Mouse (Mus musculus): ENCODE data around the gene Hist1h2bj. TPM values are rescaled to one million over a fixed set of nuclear protein-coding genes. Genes with fewer than 3 reads are reported as not detected.
"Not testable (repeated sequence)": the region's sequence is repeated elsewhere in the genome, so short reads cannot be mapped to it uniquely, and the experiment has no call there.

Hist1h2bj gene
- polyA plus RNA-seq, 1 experiment from 2014 or later: 3.4 TPM

DNA sequence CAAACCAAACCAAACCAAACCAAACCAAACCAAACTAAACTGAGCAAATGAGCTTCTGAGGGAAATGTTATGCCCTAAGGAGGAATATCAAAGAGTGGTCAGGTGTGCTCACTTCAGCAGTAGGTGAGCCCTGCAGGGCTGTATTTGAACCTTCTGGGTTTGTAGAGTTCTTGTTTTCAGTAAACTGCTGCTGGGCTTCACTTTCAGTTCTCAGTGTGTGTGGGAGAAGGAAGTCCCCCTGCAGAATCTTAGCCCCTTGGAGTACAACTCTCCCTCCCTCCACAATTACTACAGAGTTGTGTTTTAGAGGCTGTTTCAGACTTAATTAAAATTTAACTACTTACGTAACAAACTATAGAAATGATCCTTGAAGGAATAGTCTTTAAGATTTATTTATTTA, 10.7 kb downstream of the Hist1h2bj start:
- Histone ChIP-seq H3K9ac (no peak overlapping the region), H3K27ac (ENCODE audit: poor library complexity, severe bottlenecking) (no peak overlapping the region), H3K27me3 (replicated peaks) (no peaks in the 10 kb centered on the region), H3K4me1 (replicated peaks) (0 out of 2 replicates have a peak, but pooled peaks cover 3% of the 10 kb centered on the region), H3K4me2 (no peak overlapping the region), H3K9me3 (replicated peaks) (no peaks in the 10 kb centered on the region), H3K4me3 (no peak overlapping the region), H3K36me3 (no peaks in the 10 kb centered on the region)
- no peak for ATAC-seq (ENCODE audit: insufficient number of reproducible peaks, low FRiP score)
- WGBS: 89% methylated on average over 1 of the region's 1 CpGs

DNA sequence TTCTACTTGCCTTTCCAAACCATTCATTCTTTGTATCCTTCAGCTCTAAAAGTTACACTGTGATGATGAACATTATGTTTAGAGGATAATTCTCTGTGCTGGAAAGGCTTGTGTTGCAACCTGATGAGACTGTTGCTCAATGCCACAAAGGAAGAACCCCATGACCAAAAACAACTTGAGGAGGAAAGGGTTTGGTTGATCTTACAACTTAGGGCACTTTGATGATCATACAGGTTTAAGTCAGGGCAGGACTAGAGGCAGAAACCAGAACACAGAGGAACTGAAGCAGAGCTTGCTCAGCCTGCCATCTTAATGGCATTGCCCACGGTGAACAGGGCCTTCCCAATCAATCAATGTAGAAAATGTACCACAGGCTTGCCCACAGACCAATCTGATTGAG, 18.4 kb downstream of the Hist1h2bj start:
- ATAC-seq (ENCODE audit: insufficient number of reproducible peaks, low FRiP score): no peak
- Histone ChIP-seq H3K9me3 (replicated peaks) (no peaks in the 10 kb centered on the region; the same call in 1 of the 2 replicates), H3K36me3 (no peaks in the 10 kb centered on the region), H3K4me2 (no peak overlapping the region), H3K27me3 (replicated peaks) (no peaks in the 10 kb centered on the region), H3K9ac (no peak overlapping the region), H3K27ac (ENCODE audit: poor library complexity, severe bottlenecking) (no peak overlapping the region), H3K4me1 (replicated peaks) (no peaks in the 10 kb centered on the region), H3K4me3 (no peak overlapping the region)
- WGBS: 64% methylated on average over 1 of the region's 1 CpGs

DNA sequence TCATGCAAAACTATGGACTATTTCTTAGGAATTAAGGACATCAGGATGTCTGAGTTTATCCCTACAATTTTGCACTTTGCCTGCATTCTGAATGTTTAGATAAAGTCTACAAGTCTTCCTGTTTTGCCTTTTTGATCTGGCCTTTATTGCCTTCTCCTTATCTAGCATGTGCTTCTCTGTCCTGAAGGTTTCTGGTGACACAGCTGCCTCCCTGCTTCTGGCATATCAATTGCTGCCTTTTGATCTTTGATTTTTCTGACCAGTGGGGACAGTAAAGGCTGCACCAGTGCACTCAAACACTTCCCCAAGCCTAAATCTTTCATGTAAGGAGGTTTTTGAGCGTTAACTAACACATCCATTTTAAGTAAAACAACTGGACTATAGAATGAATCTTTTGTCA, 20.5 kb downstream of the Hist1h2bj start:
- Histone ChIP-seq H3K27me3 (replicated peaks) (no peaks in the 10 kb centered on the region), H3K4me1 (replicated peaks) (no peaks in the 10 kb centered on the region), H3K4me2 (no peak overlapping the region), H3K9ac (no peak overlapping the region), H3K4me3 (no peak overlapping the region), H3K36me3 (no peaks in the 10 kb centered on the region), H3K9me3 (replicated peaks) (no peaks in the 10 kb centered on the region; the same call in 1 of the 2 replicates), H3K27ac (ENCODE audit: poor library complexity, severe bottlenecking) (no peak overlapping the region)
- 44% methylated on average over 1 of the region's 1 CpGs for WGBS
- no peak for ATAC-seq (ENCODE audit: insufficient number of reproducible peaks, low FRiP score)

DNA sequence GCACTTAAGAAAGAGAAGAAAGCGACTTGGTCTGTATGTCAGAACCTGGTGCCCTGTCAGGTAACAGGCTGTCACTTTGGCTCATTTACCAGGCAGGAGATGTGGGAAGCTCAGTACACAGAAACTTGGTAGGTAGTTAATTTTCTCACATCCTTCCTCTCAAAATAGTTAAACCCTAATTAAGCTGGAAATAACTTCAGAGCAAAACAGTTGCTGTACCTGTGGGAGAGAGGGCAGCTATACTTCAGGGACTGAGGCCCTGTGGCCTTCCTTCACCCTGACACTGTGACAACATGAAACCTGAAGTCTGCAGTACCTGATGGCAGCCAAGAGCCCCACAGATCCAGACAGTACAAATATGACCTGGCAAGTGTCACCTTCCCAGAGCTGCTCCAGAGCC, 41.1 kb downstream of the Hist1h2bj start, which contains the start of gene Vmn1r188:
TSS of gene Vmn1r188 (plus strand) at position 301 of the 400 bp plus-strand sequence.
- ATAC-seq (ENCODE audit: insufficient number of reproducible peaks, low FRiP score); H3K9me3 ChIP-seq (replicated peaks); H3K4me1 ChIP-seq (replicated peaks); H3K27me3 ChIP-seq (replicated peaks); H3K4me2 ChIP-seq; H3K27ac ChIP-seq (ENCODE audit: poor library complexity, severe bottlenecking); H3K36me3 ChIP-seq; H3K9ac ChIP-seq; H3K4me3 ChIP-seq: not testable (repeated sequence)
- WGBS: 69% methylated on average over 1 of the region's 1 CpGs

Small RNA genes lying within 50 kb of the gene (microRNA-seq; reads per million reads assigned to microRNA genes)
- not detected for gene Gm26300
- not detected for gene Gm44390
- not detected for gene Gm44486

Other genes starting within 250 kb of the Hist1h2bj start
- 8.4 and 12.7 TPM in 2 replicates for gene Hist1h2bq, start 233.0 kb upstream of the Hist1h2bj start, polyA plus RNA-seq (2016; fragmentation: Nextera tagmentation; extraction: Ambion mirVana)
- gene Hist1h2ao, start 232.7 kb upstream of the Hist1h2bj start, polyA plus RNA-seq (2016; fragmentation: Nextera tagmentation; extraction: Ambion mirVana): 2.6 TPM in 1 of 2 replicates, not detected in the other
- gene Hist1h4m, start 231.5 kb upstream of the Hist1h2bj start, polyA plus RNA-seq (2016; fragmentation: Nextera tagmentation; extraction: Ambion mirVana): not detected in 2 replicates
- gene Hist1h4n, start 211.0 kb upstream of the Hist1h2bj start, polyA plus RNA-seq (2016; fragmentation: Nextera tagmentation; extraction: Ambion mirVana): 8.4 and 15.5 TPM in 2 replicates
- 2,122 and 2,141 TPM in 2 replicates for gene Hist1h2ap, start 209.7 kb upstream of the Hist1h2bj start, polyA plus RNA-seq (2016; fragmentation: Nextera tagmentation; extraction: Ambion mirVana)
- gene Hist1h2br, start 209.5 kb upstream of the Hist1h2bj start, polyA plus RNA-seq (2016; fragmentation: Nextera tagmentation; extraction: Ambion mirVana): 8.1 and 12.8 TPM in 2 replicates
- 7.5 and 8.3 TPM in 2 replicates for gene Zfp184, start 98.1 kb upstream of the Hist1h2bj start, polyA plus RNA-seq (2016; fragmentation: Nextera tagmentation; extraction: Ambion mirVana)
- gene Pom121l2, start 62.0 kb upstream of the Hist1h2bj start, polyA plus RNA-seq (2016; fragmentation: Nextera tagmentation; extraction: Ambion mirVana): 0.13 and 0.14 TPM in 2 replicates
- 0.17 and 0.28 TPM in 2 replicates for gene Prss16, start 33.5 kb upstream of the Hist1h2bj start, polyA plus RNA-seq (2016; fragmentation: Nextera tagmentation; extraction: Ambion mirVana)
- gene Hist1h2ah, start 7.6 kb upstream of the Hist1h2bj start, polyA plus RNA-seq (2016; fragmentation: Nextera tagmentation; extraction: Ambion mirVana): 3.7 and 5.0 TPM in 2 replicates
- 2.3 and 3.6 TPM in 2 replicates for gene Hist1h2bk, start 7.3 kb upstream of the Hist1h2bj start, polyA plus RNA-seq (2016; fragmentation: Nextera tagmentation; extraction: Ambion mirVana)
- 10.4 and 12.2 TPM in 2 replicates for gene Hist1h4i, start 1.9 kb upstream of the Hist1h2bj start, polyA plus RNA-seq (2016; fragmentation: Nextera tagmentation; extraction: Ambion mirVana)
- 11.6 and 14.5 TPM in 2 replicates for gene Hist1h2ag, start 270 bp upstream of the Hist1h2bj start, polyA plus RNA-seq (2016; fragmentation: Nextera tagmentation; extraction: Ambion mirVana)
- gene Vmn1r188, start 41.2 kb downstream of the Hist1h2bj start, polyA plus RNA-seq (2016; fragmentation: Nextera tagmentation; extraction: Ambion mirVana): not detected in 2 replicates
- not detected in 2 replicates for gene Vmn1r189, start 62.6 kb downstream of the Hist1h2bj start, polyA plus RNA-seq (2016; fragmentation: Nextera tagmentation; extraction: Ambion mirVana)
- not detected in 2 replicates for gene Vmn1r191, start 140.8 kb downstream of the Hist1h2bj start, polyA plus RNA-seq (2016; fragmentation: Nextera tagmentation; extraction: Ambion mirVana)
- not detected in 2 replicates for gene Vmn1r192, start 147.9 kb downstream of the Hist1h2bj start, polyA plus RNA-seq (2016; fragmentation: Nextera tagmentation; extraction: Ambion mirVana)
- gene Vmn1r193, start 179.9 kb downstream of the Hist1h2bj start, polyA plus RNA-seq (2016; fragmentation: Nextera tagmentation; extraction: Ambion mirVana): not detected in 2 replicates
- not detected in 2 replicates for gene Vmn1r194, start 201.0 kb downstream of the Hist1h2bj start, polyA plus RNA-seq (2016; fragmentation: Nextera tagmentation; extraction: Ambion mirVana)
- gene Vmn1r195, start 227.3 kb downstream of the Hist1h2bj start, polyA plus RNA-seq (2016; fragmentation: Nextera tagmentation; extraction: Ambion mirVana): not detected in 2 replicates
- not detected in 2 replicates for gene Vmn1r196, start 246.7 kb downstream of the Hist1h2bj start, polyA plus RNA-seq (2016; fragmentation: Nextera tagmentation; extraction: Ambion mirVana)